Mouse (Mus musculus): Measurements from ENCODE around the gene Znfx1.

- TF ChIP-seq CTCF (IDR thresholded peaks at IDR 0.05; ENCODE audit: low read depth) (no peak), EP300 (IDR thresholded peaks at IDR 0.05; ENCODE audit: low read depth) (no peak)
Observed at GRCm38 (mm10) chr2:167028553-167028952, 34.3 kb downstream of the Znfx1 start.

Measured in liver, embryonic 14.5 days (tissue).